Mouse (Mus musculus) embryonic fibroblast, embryonic 13.5 days (primary cell): ENCODE results near the gene Hira.

ENCODE experiments used
- CTCF ChIP-seq: IDR thresholded peaks from 2 replicates; pipeline ENCODE4 v1.5.1; 2011; ENCODE audit warnings: mild to moderate bottlenecking, control low read depth, low read length, moderate library complexity, borderline replicate concordance; ENCODE audit not compliant: insufficient read depth
- POLR2A ChIP-seq: IDR thresholded peaks from 2 replicates; pipeline ENCODE4 v1.6.1; 2011; ENCODE audit warnings: low read depth, mild to moderate bottlenecking, control low read depth, low read length, moderate library complexity

DNA sequence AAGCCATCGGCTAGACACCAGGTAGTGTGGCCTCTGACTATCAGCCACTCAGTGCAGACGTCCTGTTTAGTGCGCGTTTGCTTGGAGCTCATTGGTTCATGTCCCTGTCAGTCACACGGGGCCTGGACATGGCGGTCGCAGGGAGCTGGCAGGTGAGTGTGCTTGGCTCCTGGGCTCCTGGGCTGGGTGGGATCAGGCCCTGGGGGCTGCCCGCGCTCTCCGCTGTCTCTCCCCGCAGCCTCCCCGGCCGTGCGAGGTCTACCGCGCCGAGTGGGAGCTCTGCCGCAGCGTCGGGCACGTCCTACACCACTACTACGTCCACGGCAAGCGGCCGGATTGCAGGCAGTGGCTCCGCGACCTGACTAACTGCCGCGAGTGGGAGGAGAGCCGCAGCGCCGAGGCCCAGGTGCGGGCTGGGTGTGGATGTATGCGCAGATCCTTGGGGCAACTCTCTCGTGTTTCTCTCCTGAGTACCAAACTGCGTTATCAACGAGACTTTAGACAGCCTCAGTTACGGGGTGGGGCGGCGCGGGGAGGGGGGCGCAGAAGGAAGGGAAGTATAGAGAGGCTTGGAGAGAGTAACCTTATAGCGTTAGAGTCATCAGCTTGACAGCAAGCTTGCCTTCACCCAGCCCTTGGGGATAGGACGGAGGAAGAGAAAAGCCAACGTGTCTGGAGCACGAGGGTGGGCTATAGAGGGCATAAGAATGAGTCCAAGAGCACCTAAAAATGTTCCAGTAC lies 40.2 kb upstream of the Hira start, which contains the start of the genes 2510002D24Rik and Gm28539:
- no peak for TF ChIP-seq CTCF
- peak; percentile 82 for TF ChIP-seq POLR2A
